7 mouse cellular contexts compared by ENCODE assay signal in the genomic region with DNA sequence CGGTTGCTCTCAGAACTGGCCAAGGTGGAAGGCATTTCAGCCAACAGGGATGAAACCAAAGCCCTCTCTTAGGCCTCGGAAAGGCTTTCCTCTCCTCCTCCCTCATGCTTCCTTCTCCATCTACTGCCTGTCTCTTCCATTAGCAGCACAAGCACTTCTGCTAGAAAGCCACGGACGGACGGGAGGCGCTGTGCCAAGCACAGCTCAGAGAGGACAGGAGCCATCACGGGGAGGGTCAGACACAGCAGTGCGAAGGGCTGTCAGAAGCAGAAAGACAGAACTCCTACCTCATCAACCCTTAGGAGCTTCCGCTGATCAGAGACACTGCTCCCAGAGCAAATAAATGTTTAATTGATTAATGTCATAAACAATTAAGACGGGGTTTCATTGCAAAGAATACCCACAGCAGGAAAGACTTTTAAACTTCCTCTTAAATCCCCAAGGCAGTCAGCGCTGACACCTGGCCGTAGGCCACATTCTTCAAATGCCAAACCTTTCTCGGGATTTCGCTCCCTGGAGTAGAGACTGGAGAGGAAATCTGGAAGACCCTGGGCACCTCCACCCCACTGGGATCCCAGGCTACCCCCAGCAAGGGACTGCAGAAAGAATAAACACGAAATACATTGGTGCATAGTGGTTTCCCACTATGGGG. TPM values are rescaled to one million over a fixed set of nuclear protein-coding genes. Genes with fewer than 3 reads are reported as not detected.
DNase-seq lines count a peak whose midpoint lies in the region; ATAC-seq and TF ChIP-seq lines count a peak whose summit lies in the region.

No protein-coding gene starts in this region.

- ATAC-seq in heart, postnatal 0 days (ENCODE audit: insufficient read depth, low read depth), result 0 out of 2 replicates have a peak, but pooled peaks have one; percentile 57
- ATAC-seq in limb, embryonic 13.5 days (ENCODE audit: low FRiP score, low read depth), result no peak

- H3K4me3 ChIP-seq in cerebellum, adult 2 months (replicated peaks; ENCODE audit: insufficient read depth, low read depth, low read length), result peak overlapping the region; percentile 2
- H3K4me3 ChIP-seq in heart, postnatal 0 days (ENCODE audit: low read depth, low read length), result peak overlapping the region; percentile 0; the same call in 1 of the 2 replicates
- H3K4me3 ChIP-seq in limb, embryonic 13.5 days, result no peak overlapping the region

- H3K27ac ChIP-seq in cerebellum, adult 2 months (ENCODE audit: insufficient read depth, low read length), result no peak overlapping the region
- H3K27ac ChIP-seq in heart, postnatal 0 days (ENCODE audit: low read depth), result no peak overlapping the region
- no peak overlapping the region for H3K27ac ChIP-seq in limb, embryonic 13.5 days

- peaks cover 12% of the 10 kb centered on the region for H3K4me1 ChIP-seq in cerebellum, adult 2 months (ENCODE audit: control insufficient read depth, insufficient read depth, low read length)
- H3K4me1 ChIP-seq in heart, postnatal 0 days (ENCODE audit: control insufficient read depth, insufficient read depth), result peaks cover 11% of the 10 kb centered on the region; the same call in 1 of the 2 replicates
- H3K4me1 ChIP-seq in limb, embryonic 13.5 days, result peaks cover 35% of the 10 kb centered on the region

- DNase-seq in brain, adult 2 months (ENCODE audit: low read depth, low spot score), result peak; percentile 78
- peak; percentile 49 to 56 for DNase-seq in cerebellum, adult 2 months
- peak; percentile 57 for DNase-seq in heart, postnatal 0 days (ENCODE audit: low spot score)
- no peak for DNase-seq in urinary bladder, postnatal 4 days (ENCODE audit: low spot score in 2 of 2)
- no peak for DNase-seq in layer of hippocampus, adult 11-12 months (ENCODE audit: low spot score)
- no peak for DNase-seq in urinary bladder, adult 2 months (ENCODE audit: low spot score)

- H3K4me2 ChIP-seq in heart, postnatal 0 days (ENCODE audit: low read depth, low read length), result peak overlapping the region; percentile 51
- peak overlapping the region; percentile 35; the same call in 1 of the 2 replicates for H3K4me2 ChIP-seq in limb, embryonic 13.5 days (replicated peaks)

- H3K27me3 ChIP-seq in cerebellum, adult 2 months (ENCODE audit: control insufficient read depth, insufficient read depth, low read length), result no peaks in the 10 kb centered on the region
- H3K27me3 ChIP-seq in heart, postnatal 0 days (ENCODE audit: control insufficient read depth, insufficient read depth, low read length), result no peaks in the 10 kb centered on the region
- peaks cover 9% of the 10 kb centered on the region; the same call in 1 of the 2 replicates for H3K27me3 ChIP-seq in limb, embryonic 13.5 days

- no peaks in the 10 kb centered on the region for H3K9me3 ChIP-seq in heart, postnatal 0 days (replicated peaks; ENCODE audit: control insufficient read depth, low read length)
- no peaks in the 10 kb centered on the region for H3K9me3 ChIP-seq in limb, embryonic 13.5 days

- TF ChIP-seq CTCF in cerebellum, adult 2 months (IDR thresholded peaks at IDR 0.05; ENCODE audit: borderline replicate concordance, insufficient read depth, low read depth, low read length), result peak; percentile 36; the same call in 1 of the 2 replicates
- peak; percentile 40 for TF ChIP-seq CTCF in heart, postnatal 0 days (IDR thresholded peaks at IDR 0.05; ENCODE audit: low read depth)

- TF ChIP-seq POLR2A in cerebellum, adult 2 months (IDR thresholded peaks at IDR 0.05; ENCODE audit: borderline replicate concordance, insufficient read depth, low read length), result no peak

- 13% methylated on average over 15 of the region's 15 CpGs for WGBS in cerebellum, adult 2 months
- 10% methylated on average over 15 of the region's 15 CpGs for WGBS in heart, postnatal 0 days
- 20% methylated on average over 15 of the region's 15 CpGs for WGBS in limb, embryonic 13.5 days

- H3K36me3 ChIP-seq in heart, postnatal 0 days (replicated peaks; ENCODE audit: control insufficient read depth, insufficient read depth, low read length), result no peaks in the 10 kb centered on the region
- H3K36me3 ChIP-seq in limb, embryonic 13.5 days, result no peaks in the 10 kb centered on the region

- no peak for TF ChIP-seq EP300 in heart, postnatal 0 days (IDR thresholded peaks at IDR 0.05; ENCODE audit: low read depth)

- no peak overlapping the region for H3K9ac ChIP-seq in heart, postnatal 0 days (replicated peaks; ENCODE audit: low read depth, low read length)
- 0 out of 2 replicates have a peak overlapping the region, but pooled peaks have one; percentile 25 for H3K9ac ChIP-seq in limb, embryonic 13.5 days

RNA-seq across cellular contexts. Expression of a gene that starts 30.8 kb away (rescaled TPM):
- 29.5 and 30.7 TPM in 2 replicates for polyA plus RNA-seq in cerebellum, adult 2 months (2012; rRNA removed)
- 8.5 and 15.6 TPM in 2 replicates for total RNA-seq in heart, postnatal 0 days (2014; rRNA removed; ENCODE audit: low replicate concordance)
- polyA plus RNA-seq in heart, postnatal 0 days (2015; fragmentation: Nextera tagmentation; extraction: Ambion mirVana), result 1.9 and 2.0 TPM in 2 replicates
- polyA plus RNA-seq in limb, embryonic 13.5 days (2015; fragmentation: Nextera tagmentation; extraction: Ambion mirVana), result 9.0 and 9.5 TPM in 2 replicates
- polyA plus RNA-seq in urinary bladder, adult 2 months (2012; rRNA removed), result 8.1 and 9.5 TPM in 2 replicates

Comparison
In these comparisons a context has a peak if more than half of its experiments do, and no peak if none do; other contexts are left out.
1. DNase-seq: peak in brain, adult 2 months (single experiment), cerebellum, adult 2 months (2 of 2) and heart, postnatal 0 days (single experiment); none in urinary bladder, postnatal 4 days (0 of 2), layer of hippocampus, adult 11-12 months (single experiment) and urinary bladder, adult 2 months (single experiment).